Mouse (Mus musculus): ENCODE measurements around the gene Stk32c. TPM values are rescaled to one million over a fixed set of nuclear protein-coding genes. Genes with fewer than 3 reads are reported as not detected.

The Stk32c gene
- polyA plus RNA-seq, 1 experiment from 2014 or later, result not detected

DNA sequence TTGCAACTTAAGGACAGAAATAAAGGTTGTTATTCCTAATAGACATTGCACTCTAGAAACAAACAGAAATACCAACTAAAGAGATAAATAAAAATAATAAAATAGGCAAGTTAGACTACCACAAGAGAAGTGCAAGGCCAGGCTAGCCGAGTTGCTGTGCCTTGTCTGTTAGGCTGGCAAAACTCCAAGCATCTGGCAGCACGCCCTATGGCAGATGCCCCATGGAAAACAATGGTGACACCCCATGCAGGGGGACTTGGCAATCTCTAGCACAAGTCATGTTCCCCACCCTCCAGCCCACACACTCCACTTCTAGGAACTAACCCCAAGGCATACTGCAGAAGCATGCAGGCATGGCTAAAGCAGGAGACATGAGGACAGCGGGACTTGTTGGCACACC is 79.7 kb downstream of the Stk32c start:
- Histone ChIP-seq H3K36me3 (ENCODE audit: control insufficient read depth, insufficient read depth, low read length) (no peaks in the 10 kb centered on the region), H3K4me1 (replicated peaks; ENCODE audit: control insufficient read depth, insufficient read depth, low read length) (no peaks in the 10 kb centered on the region), H3K4me3 (ENCODE audit: low read depth, low read length) (no peak overlapping the region), H3K27me3 (replicated peaks; ENCODE audit: control insufficient read depth, insufficient read depth, low read length) (no peaks in the 10 kb centered on the region), H3K4me2 (no peak overlapping the region), H3K27ac (ENCODE audit: low read depth, low read length) (no peak overlapping the region), H3K9ac (ENCODE audit: low read depth, low read length) (no peak overlapping the region), H3K9me3 (ENCODE audit: control insufficient read depth, low read length) (no peaks in the 10 kb centered on the region)
- 84% methylated on average over 3 of the region's 3 CpGs for WGBS
- ATAC-seq (replicated peaks; ENCODE audit: low FRiP score) (no peak), DNase-seq (ENCODE audit: low spot score) (no peak)

GRCm38 (mm10) chr7:139131538-139131937 is 81.6 kb downstream of the Stk32c start:
- WGBS, result 51% methylated on average over 8 of the region's 8 CpGs
- Histone ChIP-seq H3K4me3 (ENCODE audit: low read depth, low read length) (no peak overlapping the region), H3K9ac (ENCODE audit: low read depth, low read length) (no peak overlapping the region), H3K4me2 (no peak overlapping the region), H3K27ac (ENCODE audit: low read depth, low read length) (no peak overlapping the region), H3K4me1 (replicated peaks; ENCODE audit: control insufficient read depth, insufficient read depth, low read length) (no peaks in the 10 kb centered on the region), H3K36me3 (ENCODE audit: control insufficient read depth, insufficient read depth, low read length) (no peaks in the 10 kb centered on the region), H3K9me3 (ENCODE audit: control insufficient read depth, low read length) (no peaks in the 10 kb centered on the region), H3K27me3 (replicated peaks; ENCODE audit: control insufficient read depth, insufficient read depth, low read length) (no peaks in the 10 kb centered on the region)
- DNase-seq (ENCODE audit: low spot score), result no peak
- ATAC-seq (replicated peaks; ENCODE audit: low FRiP score), result no peak

GRCm38 (mm10) chr7:139130361-139130760 is 82.7 kb downstream of the Stk32c start:
- ATAC-seq (replicated peaks; ENCODE audit: low FRiP score), result no peak
- no peaks in the 10 kb centered on the region for H3K27me3 ChIP-seq (replicated peaks; ENCODE audit: control insufficient read depth, insufficient read depth, low read length)
- no peaks in the 10 kb centered on the region for H3K36me3 ChIP-seq (ENCODE audit: control insufficient read depth, insufficient read depth, low read length)
- no peaks in the 10 kb centered on the region for H3K4me1 ChIP-seq (replicated peaks; ENCODE audit: control insufficient read depth, insufficient read depth, low read length)
- no peaks in the 10 kb centered on the region for H3K9me3 ChIP-seq (ENCODE audit: control insufficient read depth, low read length)
- DNase-seq (ENCODE audit: low spot score), result no peak
- no peak overlapping the region for H3K4me2 ChIP-seq
- H3K27ac ChIP-seq (ENCODE audit: low read depth, low read length), result no peak overlapping the region
- no peak overlapping the region for H3K9ac ChIP-seq (ENCODE audit: low read depth, low read length)
- H3K4me3 ChIP-seq (ENCODE audit: low read depth, low read length), result no peak overlapping the region
- WGBS, result 52% methylated on average over 6 of the region's 6 CpGs

- ATAC-seq (replicated peaks; ENCODE audit: low FRiP score) (no peak), DNase-seq (ENCODE audit: low spot score) (no peak)
- H3K4me3 ChIP-seq (ENCODE audit: low read depth, low read length), result no peak overlapping the region
- H3K4me2 ChIP-seq, result no peak overlapping the region
- no peaks in the 10 kb centered on the region for H3K9me3 ChIP-seq (ENCODE audit: control insufficient read depth, low read length)
- H3K9ac ChIP-seq (ENCODE audit: low read depth, low read length), result no peak overlapping the region
- H3K27me3 ChIP-seq (replicated peaks; ENCODE audit: control insufficient read depth, insufficient read depth, low read length), result no peaks in the 10 kb centered on the region
- WGBS, result 60% methylated on average over 4 of the region's 4 CpGs
- H3K27ac ChIP-seq (ENCODE audit: low read depth, low read length), result no peak overlapping the region
- no peaks in the 10 kb centered on the region for H3K4me1 ChIP-seq (replicated peaks; ENCODE audit: control insufficient read depth, insufficient read depth, low read length)
- no peaks in the 10 kb centered on the region for H3K36me3 ChIP-seq (ENCODE audit: control insufficient read depth, insufficient read depth, low read length)
Observed at GRCm38 (mm10) chr7:139128994-139129393, 84.1 kb downstream of the Stk32c start.

- no peak for DNase-seq (ENCODE audit: low spot score)
- no peak overlapping the region for H3K27ac ChIP-seq (ENCODE audit: low read depth, low read length)
- no peak overlapping the region for H3K4me2 ChIP-seq
- H3K9ac ChIP-seq (ENCODE audit: low read depth, low read length), result no peak overlapping the region
- WGBS, result 81% methylated on average over 7 of the region's 7 CpGs
- H3K27me3 ChIP-seq (replicated peaks; ENCODE audit: control insufficient read depth, insufficient read depth, low read length), result 0 out of 2 replicates have a peak, but pooled peaks cover 3% of the 10 kb centered on the region
- no peaks in the 10 kb centered on the region for H3K9me3 ChIP-seq (ENCODE audit: control insufficient read depth, low read length)
- no peak for ATAC-seq (replicated peaks; ENCODE audit: low FRiP score)
- no peaks in the 10 kb centered on the region for H3K4me1 ChIP-seq (replicated peaks; ENCODE audit: control insufficient read depth, insufficient read depth, low read length)
- no peaks in the 10 kb centered on the region for H3K36me3 ChIP-seq (ENCODE audit: control insufficient read depth, insufficient read depth, low read length)
- no peak overlapping the region for H3K4me3 ChIP-seq (ENCODE audit: low read depth, low read length)
Observed at GRCm38 (mm10) chr7:139126549-139126948, 86.6 kb downstream of the Stk32c start.

DNA sequence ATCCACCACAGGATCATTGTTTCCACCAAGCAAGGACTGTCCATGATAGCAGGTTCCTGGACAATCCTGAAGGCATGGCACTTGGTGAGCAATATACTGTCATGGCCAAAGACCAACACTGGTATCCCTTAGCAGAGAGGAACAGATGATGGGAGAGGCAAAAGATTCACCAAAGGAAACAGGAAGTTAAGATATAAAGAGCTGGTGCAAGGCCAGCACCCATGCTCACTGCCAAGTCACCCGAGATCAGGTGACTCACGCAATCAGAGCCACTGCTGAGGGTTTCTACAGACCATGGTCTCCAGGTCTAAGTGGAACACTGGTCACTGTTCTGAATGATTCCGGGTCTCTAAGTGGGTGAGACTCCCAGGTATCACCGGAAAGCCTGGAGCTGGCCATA is 87.2 kb downstream of the Stk32c start:
- no peak overlapping the region for H3K9ac ChIP-seq (ENCODE audit: low read depth, low read length)

GRCm38 (mm10) chr7:139119775-139120153 is 93.3 kb downstream of the Stk32c start:
- no peak for DNase-seq (ENCODE audit: low spot score)
- 39% methylated on average over 2 of the region's 2 CpGs for WGBS

More for the DNA sequence above, 87.2 kb downstream of the Stk32c start:
- WGBS, result 76% methylated on average over 4 of the region's 4 CpGs
- Histone ChIP-seq H3K27ac (ENCODE audit: low read depth, low read length) (no peak overlapping the region), H3K4me3 (ENCODE audit: low read depth, low read length) (no peak overlapping the region), H3K4me2 (no peak overlapping the region), H3K4me1 (replicated peaks; ENCODE audit: control insufficient read depth, insufficient read depth, low read length) (no peaks in the 10 kb centered on the region), H3K27me3 (replicated peaks; ENCODE audit: control insufficient read depth, insufficient read depth, low read length) (peaks cover 3% of the 10 kb centered on the region; the same call in 1 of the 2 replicates), H3K36me3 (ENCODE audit: control insufficient read depth, insufficient read depth, low read length) (no peaks in the 10 kb centered on the region), H3K9me3 (ENCODE audit: control insufficient read depth, low read length) (no peaks in the 10 kb centered on the region)
- ATAC-seq (replicated peaks; ENCODE audit: low FRiP score) (no peak), DNase-seq (ENCODE audit: low spot score) (no peak)

GRCm38 (mm10) chr7:139119152-139119774 is 93.8 kb downstream of the Stk32c start:
- peak; percentile 52 for DNase-seq (ENCODE audit: low spot score)
- ATAC-seq (replicated peaks; ENCODE audit: low FRiP score), result 0 out of 2 replicates have a peak, but pooled peaks have one; percentile 34
- WGBS, result 42% methylated on average over 13 of the region's 13 CpGs
- Histone ChIP-seq H3K36me3 (ENCODE audit: control insufficient read depth, insufficient read depth, low read length) (no peaks in the 10 kb centered on the region), H3K9ac (ENCODE audit: low read depth, low read length) (no peak overlapping the region), H3K4me1 (replicated peaks; ENCODE audit: control insufficient read depth, insufficient read depth, low read length) (no peaks in the 10 kb centered on the region), H3K4me3 (ENCODE audit: low read depth, low read length) (no peak overlapping the region), H3K4me2 (no peak overlapping the region), H3K9me3 (ENCODE audit: control insufficient read depth, low read length) (no peaks in the 10 kb centered on the region), H3K27ac (ENCODE audit: low read depth, low read length) (no peak overlapping the region), H3K27me3 (replicated peaks; ENCODE audit: control insufficient read depth, insufficient read depth, low read length) (peaks cover 3% of the 10 kb centered on the region; the same call in 1 of the 2 replicates)

More at GRCm38 (mm10) chr7:139119775-139120153, 93.3 kb downstream of the Stk32c start:
- ATAC-seq (replicated peaks; ENCODE audit: low FRiP score), result no peak
- no peaks in the 10 kb centered on the region for H3K9me3 ChIP-seq (ENCODE audit: control insufficient read depth, low read length)
- no peaks in the 10 kb centered on the region for H3K36me3 ChIP-seq (ENCODE audit: control insufficient read depth, insufficient read depth, low read length)
- no peak overlapping the region for H3K4me3 ChIP-seq (ENCODE audit: low read depth, low read length)
- H3K9ac ChIP-seq (ENCODE audit: low read depth, low read length), result no peak overlapping the region
- peaks cover 3% of the 10 kb centered on the region; the same call in 1 of the 2 replicates for H3K27me3 ChIP-seq (replicated peaks; ENCODE audit: control insufficient read depth, insufficient read depth, low read length)
- H3K4me2 ChIP-seq, result no peak overlapping the region
- H3K27ac ChIP-seq (ENCODE audit: low read depth, low read length), result no peak overlapping the region
- H3K4me1 ChIP-seq (replicated peaks; ENCODE audit: control insufficient read depth, insufficient read depth, low read length), result no peaks in the 10 kb centered on the region

- DNase-seq (ENCODE audit: low spot score) (no peak), ATAC-seq (replicated peaks; ENCODE audit: low FRiP score) (no peak)
- no peaks in the 10 kb centered on the region for H3K36me3 ChIP-seq (ENCODE audit: control insufficient read depth, insufficient read depth, low read length)
- no peak overlapping the region for H3K9ac ChIP-seq (ENCODE audit: low read depth, low read length)
- H3K4me2 ChIP-seq, result no peak overlapping the region
- no peak overlapping the region for H3K27ac ChIP-seq (ENCODE audit: low read depth, low read length)
- 79% methylated on average over 9 of the region's 9 CpGs for WGBS
- no peaks in the 10 kb centered on the region for H3K4me1 ChIP-seq (replicated peaks; ENCODE audit: control insufficient read depth, insufficient read depth, low read length)
- no peaks in the 10 kb centered on the region for H3K27me3 ChIP-seq (replicated peaks; ENCODE audit: control insufficient read depth, insufficient read depth, low read length)
- H3K9me3 ChIP-seq (ENCODE audit: control insufficient read depth, low read length), result no peaks in the 10 kb centered on the region
- H3K4me3 ChIP-seq (ENCODE audit: low read depth, low read length), result no peak overlapping the region
Observed at GRCm38 (mm10) chr7:139107908-139108650, 105.0 kb downstream of the Stk32c start.

All from liver, embryonic 11.5 days (tissue).